Mouse (Mus musculus): ENCODE measurements around the gene Fdx1l.

DNA sequence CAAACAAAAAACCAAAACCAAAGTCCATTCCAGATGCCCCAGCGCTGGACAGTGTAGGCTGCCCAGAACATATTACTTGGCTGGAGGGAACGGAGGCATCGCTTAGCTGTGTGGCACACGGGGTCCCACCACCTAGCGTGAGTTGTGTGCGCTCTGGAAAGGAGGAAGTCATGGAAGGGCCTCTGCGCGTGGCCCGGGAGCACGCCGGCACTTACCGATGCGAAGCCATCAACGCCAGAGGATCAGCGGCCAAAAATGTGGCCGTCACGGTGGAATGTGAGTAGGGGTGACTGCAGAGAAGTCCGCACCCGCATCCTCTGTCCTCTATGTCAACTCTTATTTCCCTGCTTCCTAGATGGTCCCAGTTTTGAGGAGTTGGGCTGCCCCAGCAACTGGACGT lies 37.3 kb downstream of the Fdx1l start:
- TF ChIP-seq POLR2A (IDR thresholded peaks at IDR 0.05; ENCODE audit: low read depth, low read length) (no peak), CTCF (IDR thresholded peaks at IDR 0.05; ENCODE audit: borderline replicate concordance, insufficient read depth, low read length) (no peak)

Measured in embryonic fibroblast, embryonic 13.5 days (primary cell).